Mouse (Mus musculus) mouse trophoblast stem cell (cell line): ENCODE results near the gene Pip4k2b.
"Not testable (repeated sequence)": the region's sequence is repeated elsewhere in the genome, so short reads cannot be mapped to it uniquely, and the experiment has no call there.

ENCODE experiments used
- in situ Hi-C, 2 experiments: fragments of 300-500 bp; cut with MseI, MboI; formaldehyde crosslinking; loops; 2 replicates in 1 of 2; 3 replicates in 1 of 2; pipeline ENCODE4 v1.15.1; 2025

Gene Pip4k2b

GRCm38 (mm10) chr11:97753277-97753676 is 8.8 kb upstream of the Pip4k2b start:
- in situ Hi-C loops = no loop called here

DNA sequence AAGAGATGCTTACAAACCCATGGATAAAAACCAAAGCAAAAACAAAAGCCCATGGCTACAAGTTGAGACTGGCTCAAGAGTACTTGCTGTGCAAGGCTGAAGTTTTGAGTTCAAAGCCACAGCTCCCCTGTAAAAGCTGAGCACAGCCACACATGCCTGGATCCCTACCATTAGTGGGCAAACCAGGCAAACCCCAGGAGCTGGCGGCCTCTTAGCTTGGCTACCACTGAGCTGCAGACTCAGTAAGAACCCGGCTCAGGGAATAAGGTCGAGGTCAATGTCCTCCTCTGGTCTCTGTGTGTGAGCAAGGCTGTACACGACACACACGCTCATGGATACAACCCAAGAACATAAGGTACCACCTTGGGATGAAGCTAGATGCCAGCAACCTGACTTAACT is 4.0 kb upstream of the Pip4k2b start:
- in situ Hi-C loops = no loop called here

- in situ Hi-C loops = no loop called here
Observed at GRCm38 (mm10) chr11:97747773-97748172, 3.3 kb upstream of the Pip4k2b start.

- in situ Hi-C loops = no loop called here
Observed at GRCm38 (mm10) chr11:97745331-97745721, 822 bp upstream of the Pip4k2b start.

GRCm38 (mm10) chr11:97744718-97745330 is 320 bp upstream of the Pip4k2b start:
- in situ Hi-C loops = no loop called here

GRCm38 (mm10) chr11:97743423-97743822 is 1.1 kb downstream of the Pip4k2b start:
- in situ Hi-C loops = no loop called here

GRCm38 (mm10) chr11:97742591-97742990 is 1.9 kb downstream of the Pip4k2b start:
- in situ Hi-C loops = no loop called here

DNA sequence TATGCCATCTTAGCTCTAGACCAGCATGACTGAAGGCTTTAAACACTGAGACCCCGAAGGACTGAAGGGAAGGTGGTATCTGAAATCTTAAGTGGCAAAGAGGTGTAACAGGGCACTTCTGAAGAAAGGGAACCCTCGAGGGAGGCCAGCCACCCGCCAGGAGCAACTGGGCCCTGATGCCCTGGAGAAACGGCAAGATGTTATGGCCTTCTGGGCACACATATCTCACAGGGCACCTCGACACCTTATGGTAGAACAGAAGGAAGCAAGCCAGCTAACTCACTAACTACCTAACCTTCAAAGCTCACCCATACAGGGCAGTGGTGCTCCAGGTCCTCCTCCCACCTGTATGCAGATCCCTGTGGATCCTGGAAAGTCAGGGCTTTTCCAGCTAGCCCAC is 2.3 kb downstream of the Pip4k2b start:
- in situ Hi-C loops = no loop called here

- in situ Hi-C loops = no loop called here
Observed at GRCm38 (mm10) chr11:97740190-97740589, 4.3 kb downstream of the Pip4k2b start.

GRCm38 (mm10) chr11:97739155-97739554 is 5.3 kb downstream of the Pip4k2b start:
- in situ Hi-C loops = no loop called here

- in situ Hi-C loops = no loop called here
Observed at GRCm38 (mm10) chr11:97738703-97739102, 5.8 kb downstream of the Pip4k2b start.

GRCm38 (mm10) chr11:97737600-97737999 is 6.9 kb downstream of the Pip4k2b start:
- in situ Hi-C loops = no loop called here

DNA sequence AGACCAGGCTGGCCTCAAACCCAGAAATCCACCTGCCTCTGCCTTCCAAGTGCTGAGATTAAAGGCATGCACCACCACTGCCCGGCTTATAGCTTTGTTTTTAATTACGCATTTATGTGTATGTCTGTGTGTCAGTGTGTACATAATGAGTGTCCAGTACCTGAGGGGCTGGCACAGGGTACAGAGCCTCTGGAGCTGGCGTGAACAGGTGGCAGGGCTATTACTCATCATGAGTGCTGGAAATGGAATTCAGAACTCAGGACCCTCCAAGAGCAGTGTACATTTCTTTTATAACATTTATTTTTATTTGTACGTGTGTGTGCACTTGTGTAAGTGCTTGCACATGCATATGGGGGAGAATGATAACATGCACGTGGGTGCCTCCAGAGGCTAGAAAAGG is 7.9 kb downstream of the Pip4k2b start:
- in situ Hi-C loops = no loop called here

DNA sequence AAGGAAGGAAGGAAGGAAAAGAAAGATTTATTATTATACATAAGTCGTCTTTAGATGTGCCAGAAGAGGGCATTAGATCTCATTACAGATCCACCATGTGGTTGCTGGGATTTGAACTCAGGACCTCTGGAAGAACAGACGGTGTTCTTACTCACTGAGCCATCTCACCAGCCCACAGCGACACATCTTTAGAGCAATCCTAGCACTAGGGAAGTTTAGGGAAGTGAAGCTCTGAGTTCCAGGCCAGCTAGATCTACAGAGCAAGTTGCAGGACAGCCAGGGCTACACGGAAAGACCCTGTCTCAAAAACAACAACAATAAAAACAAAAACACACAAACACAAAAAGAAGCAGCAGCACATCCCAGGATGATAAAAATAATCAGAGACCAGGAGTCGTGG is 9.7 kb downstream of the Pip4k2b start:
- in situ Hi-C loops = not testable (repeated sequence)

DNA sequence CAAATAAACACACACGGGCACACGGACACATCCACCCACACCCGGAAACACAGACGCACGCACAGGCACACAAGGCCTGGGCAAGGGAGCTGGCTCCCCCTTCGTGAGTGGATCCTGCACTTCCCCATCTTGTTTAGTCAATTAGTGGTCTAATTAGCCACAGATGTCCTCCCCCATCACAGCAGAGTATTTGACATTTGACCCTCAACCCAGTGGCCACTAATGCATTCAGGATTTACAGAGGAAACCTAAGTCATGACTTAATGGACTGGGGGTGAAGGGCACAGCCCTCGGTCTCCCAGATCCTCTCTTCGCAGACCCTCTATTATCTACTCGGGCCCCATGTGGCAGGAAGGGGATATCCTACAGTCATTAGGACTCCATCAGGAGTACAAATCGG is 10.8 kb downstream of the Pip4k2b start:
- in situ Hi-C loops = no loop called here

DNA sequence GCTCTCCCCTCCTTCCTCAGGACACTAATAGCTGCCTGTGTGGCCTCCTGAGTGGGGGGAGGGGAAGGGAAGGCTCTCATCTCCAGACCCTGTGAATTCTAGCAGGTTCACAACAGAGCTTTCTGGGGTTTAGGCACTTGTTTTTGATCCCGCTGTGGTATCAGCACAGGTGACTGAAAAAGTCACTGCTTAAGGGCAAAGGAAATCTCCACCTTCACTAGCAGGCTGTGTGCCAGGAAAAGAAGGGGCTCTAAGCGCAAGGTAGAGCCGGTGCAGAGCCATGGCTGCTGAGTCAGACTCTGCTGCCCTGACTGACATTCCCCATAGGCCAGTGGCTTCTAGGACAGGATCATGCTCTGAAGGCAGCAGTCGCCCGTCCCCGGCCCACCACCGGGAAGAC is 15.8 kb downstream of the Pip4k2b start:
- in situ Hi-C loops = no loop called here

- in situ Hi-C loops = no loop called here
Observed at GRCm38 (mm10) chr11:97728311-97728710, 16.2 kb downstream of the Pip4k2b start.

DNA sequence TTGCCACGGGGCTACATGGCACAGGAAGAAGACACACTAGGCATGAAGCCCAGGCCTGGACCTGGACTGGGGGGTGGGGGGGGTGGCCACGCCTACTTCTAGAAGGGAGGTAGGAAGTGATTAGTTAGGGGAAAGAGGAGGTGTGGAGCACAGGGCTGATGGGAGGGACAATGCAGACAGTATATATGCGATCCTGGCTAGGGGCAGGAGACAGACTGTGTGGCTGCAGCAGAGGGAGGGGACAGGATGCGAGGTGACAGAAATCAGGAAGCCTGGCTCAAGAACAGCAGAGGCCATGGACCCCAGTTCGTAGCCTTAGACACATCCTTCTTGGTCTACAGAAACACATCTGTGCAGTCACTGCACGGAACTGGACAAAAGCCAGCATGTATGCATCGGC is 20.8 kb downstream of the Pip4k2b start:
- in situ Hi-C loops = no loop called here

DNA sequence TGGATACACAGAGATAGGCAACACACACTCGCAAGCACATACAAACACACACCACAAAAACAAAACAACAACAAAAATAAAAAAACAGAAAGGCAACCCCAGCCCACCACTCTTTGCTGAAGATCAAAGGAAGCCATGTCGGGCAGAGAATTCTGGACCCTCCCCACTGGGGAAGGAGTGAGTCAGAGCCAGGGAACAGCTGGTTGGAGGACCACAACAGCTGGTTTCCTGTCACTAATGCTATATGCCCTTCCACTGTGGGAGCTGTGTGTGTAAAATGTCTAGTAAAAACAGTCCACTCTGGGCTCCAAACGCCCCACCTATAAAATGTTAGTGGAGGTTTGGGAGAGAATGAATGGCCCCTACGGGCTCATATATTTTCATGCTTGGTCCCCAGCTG is 23.2 kb downstream of the Pip4k2b start:
- in situ Hi-C loops = no loop called here

DNA sequence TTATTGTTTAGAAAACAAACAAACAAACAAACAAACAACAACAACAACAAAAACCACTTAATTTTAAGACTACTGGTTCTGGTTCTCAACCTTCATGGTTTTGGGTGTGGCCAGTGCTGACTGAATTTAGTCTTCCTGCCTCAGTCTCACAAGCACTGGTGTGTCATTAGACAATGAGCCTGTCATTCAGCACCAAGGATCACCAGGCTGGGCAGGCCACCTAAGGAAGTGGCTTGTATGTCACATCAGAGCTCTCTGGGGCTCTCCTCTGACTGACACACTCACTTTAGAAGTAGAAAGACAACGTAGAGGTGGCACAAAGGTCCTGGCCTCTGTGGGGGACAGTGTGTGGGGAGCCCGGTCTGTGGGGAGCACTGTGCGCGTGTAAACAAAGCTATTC is 25.5 kb downstream of the Pip4k2b start:
- in situ Hi-C loops = no loop called here

- in situ Hi-C loops = no loop called here
Observed at GRCm38 (mm10) chr11:97718281-97718860, 26.1 kb downstream of the Pip4k2b start.

GRCm38 (mm10) chr11:97717369-97718280 is 26.9 kb downstream of the Pip4k2b start:
- in situ Hi-C loops = no loop called here

DNA sequence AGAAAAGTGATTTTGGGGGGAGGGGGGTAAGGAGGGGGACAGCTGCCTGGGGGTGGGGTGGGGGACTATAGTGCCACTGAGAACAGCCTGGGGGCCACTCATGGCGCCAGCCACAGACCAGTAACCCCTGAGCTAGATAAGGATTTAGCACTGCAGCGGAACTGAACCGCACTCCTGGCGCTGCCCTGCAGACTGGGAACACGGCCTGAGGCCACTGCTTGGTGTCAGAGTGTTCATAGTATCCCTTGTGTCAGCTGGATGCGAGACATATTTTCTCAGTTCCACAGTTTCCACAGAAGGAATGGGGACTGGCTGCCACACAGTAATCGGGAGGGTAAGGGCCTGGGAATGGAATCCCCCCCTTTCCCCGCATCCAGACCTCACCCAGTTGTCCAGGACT is 28.5 kb downstream of the Pip4k2b start:
- in situ Hi-C loops = no loop called here
